Mouse (Mus musculus) E14TG2a.4 (cell line): Measurements from ENCODE around the gene Clec3a.

Experiments
- CTCF ChIP-seq: conservative IDR thresholded peaks from 2 replicates; pipeline ENCODE4 v1.5.1; 2014; ENCODE audit warnings: low read length
- NANOG ChIP-seq: IDR thresholded peaks from 2 replicates; pipeline ENCODE4 v1.6.1; 2014; ENCODE audit warnings: borderline replicate concordance, low read length, mixed read lengths

GRCm38 (mm10) chr8:114452781-114453221, 34.9 kb downstream of the Clec3a start:
- TF ChIP-seq CTCF (peak; percentile 55), NANOG (no peak)
